Mouse (Mus musculus) midbrain, postnatal 0 days (tissue): ENCODE data around the gene Psip1. TPM values are rescaled to one million over a fixed set of nuclear protein-coding genes. Genes with fewer than 3 reads are reported as not detected.

Experiments used
- ATAC-seq: fragments of 200-750 bp; cut with Nextera tagmentation; 2 replicates; pipeline ENCODE4 v1.8.0; 2017; ENCODE audit warnings: moderate number of reproducible peaks, mild to moderate bottlenecking, moderate TSS enrichment, moderate library complexity; ENCODE audit not compliant: low FRiP score
- DNase-seq: peaks from one replicate; pipeline ENCODE4 v3.0.0-alpha.2; 2015; ENCODE audit warnings: low spot score
- H3K27ac ChIP-seq: fragments of 300-500 bp; sonication (generic); 2 replicates; pipeline ENCODE4 v1.5.1; 2014; ENCODE audit warnings: low read depth, mild to moderate bottlenecking, low read length, mixed read lengths
- H3K27me3 ChIP-seq: fragments of 300-500 bp; sonication (generic); 2 replicates; pipeline ENCODE4 v1.6.1; 2014; ENCODE audit warnings: low read length, control low read depth, mixed read lengths; ENCODE audit not compliant: insufficient read depth
- H3K36me3 ChIP-seq: fragments of 300-500 bp; sonication (generic); 2 replicates; pipeline ENCODE4 v1.6.1; 2014; ENCODE audit warnings: low read length, control low read depth, mixed read lengths; ENCODE audit not compliant: insufficient read depth
- H3K4me1 ChIP-seq: fragments of 300-500 bp; sonication (generic); 2 replicates; pipeline ENCODE4 v1.6.1; 2014; ENCODE audit warnings: mild to moderate bottlenecking, control low read depth, antibody characterized with exemption, low read length, mixed read lengths; ENCODE audit not compliant: insufficient read depth
- H3K4me2 ChIP-seq: fragments of 300-500 bp; sonication (generic); 2 replicates; pipeline ENCODE4 v1.6.1; 2014; ENCODE audit warnings: low read depth, mild to moderate bottlenecking, low read length, mixed read lengths; ENCODE audit not compliant: poor library complexity, severe bottlenecking
- H3K4me3 ChIP-seq: fragments of 300-500 bp; sonication (generic); 2 replicates; pipeline ENCODE4 v1.5.1; 2014; ENCODE audit warnings: low read depth, mild to moderate bottlenecking, low read length, moderate library complexity
- H3K9ac ChIP-seq: fragments of 300-500 bp; sonication (generic); replicated peaks from 2 replicates; pipeline ENCODE4 v1.6.1; 2014; ENCODE audit warnings: mild to moderate bottlenecking, low read length, moderate library complexity, mixed read lengths; ENCODE audit not compliant: poor library complexity, severe bottlenecking
- H3K9me3 ChIP-seq: fragments of 300-500 bp; sonication (generic); 2 replicates; pipeline ENCODE4 v1.6.1; 2016; ENCODE audit warnings: low read length, control low read depth
- CTCF ChIP-seq: IDR thresholded peaks from 2 replicates; pipeline ENCODE4 v1.5.1; 2016; ENCODE audit warnings: antibody characterized with exemption, mild to moderate bottlenecking
- WGBS: fragments of 180-500 bp; shearing (Covaris S2); extraction: QIAGEN DNeasy Blood & Tissue Kit; methylation state at CpG from one replicate; pipeline ENCODE4 v1.1.7; 2014; 5-methylcytosine and 5-hydroxymethylcytosine counted together
- polyA plus RNA-seq: library from polyadenylated mRNA; unstranded; fragments of >200 nt; fragmentation: Nextera tagmentation; extraction: Ambion mirVana; gene quantifications from 2 replicates; pipeline ENCODE4 v1.2.1, GENCODE M21; 2015
- total RNA-seq: library from RNA; depleted of rRNA; stranded (reverse); fragments of >200 nt; gene quantifications from 2 replicates; pipeline ENCODE4 v1.2.3, GENCODE M21; 2014; rRNA removed

Gene Psip1
- total and polyA plus RNA-seq, 2 experiments from 2014 or later, result 206 to 320 TPM

DNA sequence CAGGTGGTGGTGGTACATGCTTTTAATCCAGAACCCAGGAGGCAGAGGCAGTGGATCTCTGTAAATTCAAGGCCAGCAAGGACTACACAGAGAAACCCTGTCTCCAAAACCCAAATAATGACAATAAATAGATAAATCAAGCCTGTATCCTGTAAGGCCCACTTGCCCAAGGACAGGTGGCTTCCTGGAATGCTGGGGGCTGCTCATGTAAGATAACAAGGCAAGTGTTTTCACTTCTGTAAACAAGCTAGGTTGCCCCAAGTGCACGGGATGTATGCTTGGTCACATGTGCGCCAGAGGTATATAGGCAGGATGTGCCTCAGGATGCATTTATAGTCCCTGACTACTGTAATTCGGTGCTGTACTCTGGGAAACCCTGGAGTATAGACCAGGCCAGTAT is 74.2 kb downstream of the Psip1 start:
- no peak for TF ChIP-seq CTCF
- H3K4me1 ChIP-seq, result no peaks in the 10 kb centered on the region
- no peak for DNase-seq
- H3K4me3 ChIP-seq, result no peak overlapping the region
- ATAC-seq, result no peak
- peaks cover 7% of the 10 kb centered on the region; the same call in 1 of the 2 replicates for H3K9me3 ChIP-seq
- no peak overlapping the region for H3K9ac ChIP-seq
- no peaks in the 10 kb centered on the region for H3K36me3 ChIP-seq
- H3K27me3 ChIP-seq, result no peaks in the 10 kb centered on the region
- WGBS, result 84% methylated on average over 3 of the region's 3 CpGs
- H3K27ac ChIP-seq, result no peak overlapping the region
- H3K4me2 ChIP-seq, result no peak overlapping the region

DNA sequence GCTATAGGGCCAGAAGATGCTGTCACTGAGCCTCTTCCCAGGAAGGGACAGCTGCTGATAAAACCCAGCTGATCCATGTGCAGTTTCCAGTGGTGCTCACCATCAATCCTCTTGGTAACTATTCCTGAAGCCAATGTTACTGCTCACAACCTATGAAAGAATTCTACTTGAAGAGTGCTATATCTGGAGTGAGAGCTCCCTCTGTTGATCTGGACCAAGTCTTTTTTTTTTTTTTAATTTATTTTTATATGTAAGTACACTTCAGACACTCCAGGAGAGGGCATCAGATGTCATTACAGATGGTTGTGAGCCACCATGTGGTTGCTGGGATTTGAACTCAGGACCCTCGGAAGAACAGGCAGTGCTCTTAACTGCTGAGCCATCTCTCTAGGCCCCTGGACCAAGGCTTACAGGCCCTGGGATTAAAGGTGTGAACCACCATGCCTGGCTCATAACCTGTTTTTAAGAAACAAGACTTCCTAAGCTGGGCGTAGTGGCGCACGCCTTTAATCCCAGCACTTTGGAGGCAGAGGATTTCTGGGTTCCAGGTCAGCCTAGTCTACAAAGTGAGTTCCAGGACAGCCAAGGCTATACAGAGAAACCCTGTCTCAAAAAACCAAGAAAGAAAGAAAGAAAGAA is 76.3 kb downstream of the Psip1 start:
- Histone ChIP-seq H3K4me3 (no peak overlapping the region), H3K4me2 (no peak overlapping the region), H3K27me3 (no peaks in the 10 kb centered on the region), H3K9ac (no peak overlapping the region), H3K36me3 (no peaks in the 10 kb centered on the region), H3K4me1 (no peaks in the 10 kb centered on the region), H3K9me3 (peaks cover 7% of the 10 kb centered on the region; the same call in 1 of the 2 replicates), H3K27ac (no peak overlapping the region)
- WGBS, result 97% methylated on average over 4 of the region's 4 CpGs
- DNase-seq (peak; percentile 56), ATAC-seq (no peak)
- peak; percentile 65 for TF ChIP-seq CTCF

DNA sequence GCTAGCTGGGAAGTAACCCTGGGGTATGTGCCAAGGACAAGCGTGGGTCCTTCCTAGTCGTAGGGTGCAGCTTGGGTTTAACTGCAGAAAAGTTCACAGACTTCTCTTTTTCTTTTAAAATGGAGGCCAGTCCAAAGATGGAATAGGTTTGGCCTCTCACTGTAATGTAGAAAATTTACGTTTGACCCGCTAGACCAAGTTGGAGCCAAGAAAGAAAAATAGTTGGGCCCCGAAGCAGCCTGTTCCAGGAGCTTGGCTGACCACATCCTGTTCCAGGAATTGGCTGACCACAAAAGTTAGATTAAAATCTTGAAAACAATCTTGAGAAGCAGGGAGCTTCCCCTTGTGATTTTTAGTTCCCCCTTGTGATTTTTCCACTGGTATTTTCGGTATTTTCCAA is 78.6 kb downstream of the Psip1 start:
- no peaks in the 10 kb centered on the region for H3K36me3 ChIP-seq
- no peak for DNase-seq
- H3K4me2 ChIP-seq, result no peak overlapping the region
- H3K4me3 ChIP-seq, result no peak overlapping the region
- H3K27me3 ChIP-seq, result no peaks in the 10 kb centered on the region
- no peaks in the 10 kb centered on the region for H3K4me1 ChIP-seq
- H3K27ac ChIP-seq, result no peak overlapping the region
- 94% methylated on average over 6 of the region's 6 CpGs for WGBS
- peaks cover 12% of the 10 kb centered on the region for H3K9me3 ChIP-seq
- H3K9ac ChIP-seq, result no peak overlapping the region
- TF ChIP-seq CTCF, result no peak
- no peak for ATAC-seq

Other genes with a start within 250 kb of the Psip1 start
- 14.7 and 16.4 TPM in 2 replicates for gene Ttc39b, start 162.2 kb downstream of the Psip1 start, total RNA-seq
- gene Ttc39b, start 162.2 kb downstream of the Psip1 start, polyA plus RNA-seq, result 4.9 and 5.7 TPM in 2 replicates
- gene Snapc3, start 68.7 kb downstream of the Psip1 start, total RNA-seq, result 38.0 and 40.5 TPM in 2 replicates
- 33.3 and 33.9 TPM in 2 replicates for gene Snapc3, start 68.7 kb downstream of the Psip1 start, polyA plus RNA-seq
- 4.2 and 7.1 TPM in 2 replicates for gene Ccdc171, start 39.1 kb upstream of the Psip1 start, total RNA-seq
- gene Ccdc171, start 39.1 kb upstream of the Psip1 start, polyA plus RNA-seq, result 1.7 and 2.0 TPM in 2 replicates